Mouse (Mus musculus) liver, postnatal 0 days (tissue): Measurements from ENCODE around the gene Ttll11.

Experiments used
- CTCF ChIP-seq: sonication (generic); IDR thresholded peaks from 2 replicates; pipeline ENCODE4 v1.5.1; 2016; ENCODE audit warnings: antibody characterized with exemption, low read depth
- EP300 ChIP-seq: IDR thresholded peaks from 2 replicates; pipeline ENCODE4 v1.6.1; 2016; ENCODE audit warnings: antibody characterized with exemption, low read depth, mild to moderate bottlenecking

DNA sequence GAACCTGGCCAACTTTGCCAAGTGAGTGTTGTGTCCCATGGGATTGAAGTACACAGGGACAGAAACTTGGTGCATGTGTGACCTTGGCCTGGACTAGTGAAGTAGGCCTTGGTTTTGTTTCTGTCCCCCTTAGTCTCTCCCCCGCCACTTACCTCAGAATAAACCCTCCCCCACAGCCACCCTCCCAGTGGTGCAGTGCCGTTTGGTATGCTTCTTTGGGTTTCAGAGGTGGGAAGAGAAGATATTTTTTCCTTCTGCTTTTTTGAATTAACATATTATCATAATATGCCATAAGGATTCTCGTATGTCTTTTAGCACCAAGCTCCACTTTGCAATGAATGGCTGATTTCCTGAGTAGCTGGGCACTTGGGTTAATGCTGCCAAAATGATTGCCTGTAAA is 264.2 kb downstream of the Ttll11 start:
- TF ChIP-seq CTCF = no peak
- TF ChIP-seq EP300 = no peak
